Mouse (Mus musculus): ENCODE results near the gene Tenm4. TPM values are rescaled to one million over a fixed set of nuclear protein-coding genes. Genes with fewer than 3 reads are reported as not detected.

Gene Tenm4
- total and polyA plus RNA-seq, 3 experiments: 0.04 to 0.38 TPM; not detected in 1

GRCm38 (mm10) chr7:96262182-96262581 is 91.1 kb downstream of the Tenm4 start:
- Histone ChIP-seq H3K4me3 (ENCODE audit: low read depth, low read length) (no peak overlapping the region), H3K36me3 (replicated peaks) (no peaks in the 10 kb centered on the region), H3K27me3 (ENCODE audit: insufficient read depth, low read length) (no peaks in the 10 kb centered on the region), H3K9me3 (replicated peaks) (peaks cover 38% of the 10 kb centered on the region), H3K4me1 (ENCODE audit: insufficient read depth, low read depth, low read length) (no peaks in the 10 kb centered on the region)
- TF ChIP-seq POLR2AphosphoS5 (IDR thresholded peaks at IDR 0.05; ENCODE audit: insufficient replicate concordance, low read depth, low read length): no peak
- no peak for TF ChIP-seq CTCF (IDR thresholded peaks at IDR 0.05; ENCODE audit: low read depth, low read length)
- no peak for TF ChIP-seq TAL1 (conservative IDR thresholded peaks at IDR 0.05; ENCODE audit: low read depth, low read length)
- no peak for TF ChIP-seq GATA1 (IDR thresholded peaks at IDR 0.05; ENCODE audit: borderline replicate concordance, low read length)
- no peak for TF ChIP-seq GATA2 (IDR thresholded peaks at IDR 0.05; ENCODE audit: borderline replicate concordance, low read depth, low read length)
- ATAC-seq (ENCODE audit: extremely low read depth, insufficient number of reproducible peaks, low FRiP score, poor library complexity, severe bottlenecking) (no peak), DNase-seq (ENCODE audit: low spot score) (no peak)

DNA sequence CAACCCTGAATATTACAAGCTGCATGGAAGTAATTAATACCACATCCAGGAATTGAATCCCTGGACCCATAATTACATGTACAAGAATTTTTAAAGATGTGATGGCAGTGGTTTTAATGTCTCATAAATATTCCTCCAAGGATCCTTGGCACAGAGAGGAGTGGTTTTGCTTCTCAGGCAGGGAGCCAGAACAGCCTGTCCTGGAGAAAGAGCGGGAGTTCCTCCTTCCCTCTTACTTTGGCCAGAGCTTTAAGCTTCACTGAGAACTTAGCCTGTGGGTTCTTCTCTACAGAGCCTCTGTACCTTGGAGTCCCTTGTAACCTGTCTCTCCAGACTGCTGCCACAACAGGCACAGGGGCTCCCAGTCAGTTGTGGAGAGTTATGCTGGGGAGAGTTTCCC is 94.9 kb downstream of the Tenm4 start:
- no peaks in the 10 kb centered on the region for H3K27me3 ChIP-seq (ENCODE audit: insufficient read depth, low read length)
- H3K9me3 ChIP-seq (replicated peaks): peaks cover 49% of the 10 kb centered on the region
- no peak for DNase-seq (ENCODE audit: low spot score)
- TF ChIP-seq TAL1 (conservative IDR thresholded peaks at IDR 0.05; ENCODE audit: low read depth, low read length): no peak
- no peak for TF ChIP-seq GATA2 (IDR thresholded peaks at IDR 0.05; ENCODE audit: borderline replicate concordance, low read depth, low read length)
- no peak for TF ChIP-seq CTCF (IDR thresholded peaks at IDR 0.05; ENCODE audit: low read depth, low read length)
- TF ChIP-seq POLR2AphosphoS5 (IDR thresholded peaks at IDR 0.05; ENCODE audit: insufficient replicate concordance, low read depth, low read length): no peak
- no peak for TF ChIP-seq GATA1 (IDR thresholded peaks at IDR 0.05; ENCODE audit: borderline replicate concordance, low read length)
- no peaks in the 10 kb centered on the region for H3K36me3 ChIP-seq (replicated peaks)
- no peaks in the 10 kb centered on the region for H3K4me1 ChIP-seq (ENCODE audit: insufficient read depth, low read depth, low read length)
- ATAC-seq (ENCODE audit: extremely low read depth, insufficient number of reproducible peaks, low FRiP score, poor library complexity, severe bottlenecking): no peak
- no peak overlapping the region for H3K4me3 ChIP-seq (ENCODE audit: low read depth, low read length)

DNA sequence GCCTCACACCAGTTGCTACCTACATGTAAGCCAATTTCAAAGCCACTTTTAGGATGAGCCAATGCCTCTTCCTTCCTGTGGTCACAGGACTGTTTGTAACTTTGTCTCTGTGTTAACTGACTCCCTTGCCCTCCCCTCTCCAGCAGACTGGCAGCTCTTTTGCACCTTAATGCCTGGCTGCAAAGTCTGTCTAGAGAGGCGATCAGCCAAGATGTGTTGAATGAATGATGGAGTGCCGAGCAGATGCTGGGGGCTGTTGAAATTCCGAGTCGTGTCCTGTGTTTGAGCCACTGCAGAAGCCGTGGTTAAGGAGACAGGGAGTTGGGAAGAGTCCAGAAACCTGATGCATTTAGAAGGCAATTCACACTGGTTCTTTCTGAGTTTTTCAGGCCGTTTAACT is 96.2 kb downstream of the Tenm4 start:
- no peak overlapping the region for H3K4me3 ChIP-seq (ENCODE audit: low read depth, low read length)
- H3K27me3 ChIP-seq (ENCODE audit: insufficient read depth, low read length): no peaks in the 10 kb centered on the region
- no peaks in the 10 kb centered on the region for H3K4me1 ChIP-seq (ENCODE audit: insufficient read depth, low read depth, low read length)
- H3K9me3 ChIP-seq (replicated peaks): peaks cover 51% of the 10 kb centered on the region
- ATAC-seq (ENCODE audit: extremely low read depth, insufficient number of reproducible peaks, low FRiP score, poor library complexity, severe bottlenecking) (no peak), DNase-seq (ENCODE audit: low spot score) (no peak)
- H3K36me3 ChIP-seq (replicated peaks): no peaks in the 10 kb centered on the region
- TF ChIP-seq GATA2 (IDR thresholded peaks at IDR 0.05; ENCODE audit: borderline replicate concordance, low read depth, low read length): no peak

DNA sequence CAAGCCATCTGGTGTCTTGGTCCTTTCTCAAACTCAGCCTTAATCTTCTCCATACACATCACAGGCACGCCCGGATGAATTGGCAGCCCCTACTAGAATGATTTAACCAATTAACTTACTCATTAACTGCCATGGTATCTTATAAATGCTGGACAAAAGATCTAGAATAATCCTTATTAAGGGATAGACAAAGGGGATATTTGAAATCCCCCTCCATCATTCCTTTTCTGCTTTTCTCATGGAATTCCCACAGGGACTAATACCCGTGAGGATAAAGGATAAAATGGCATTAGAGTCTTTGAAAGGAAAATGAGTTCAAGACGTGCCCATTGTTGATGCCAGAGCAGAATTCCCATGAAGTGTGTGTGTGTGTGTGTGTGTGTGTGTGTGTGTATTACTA is 99.6 kb downstream of the Tenm4 start:
- ATAC-seq (ENCODE audit: extremely low read depth, insufficient number of reproducible peaks, low FRiP score, poor library complexity, severe bottlenecking): no peak
- no peak for DNase-seq (ENCODE audit: low spot score)
- Histone ChIP-seq H3K4me1 (ENCODE audit: insufficient read depth, low read depth, low read length) (no peaks in the 10 kb centered on the region), H3K4me3 (ENCODE audit: low read depth, low read length) (no peak overlapping the region), H3K9me3 (replicated peaks) (peaks cover 53% of the 10 kb centered on the region), H3K36me3 (replicated peaks) (no peaks in the 10 kb centered on the region), H3K27me3 (ENCODE audit: insufficient read depth, low read length) (no peaks in the 10 kb centered on the region)
- no peak for TF ChIP-seq GATA2 (IDR thresholded peaks at IDR 0.05; ENCODE audit: borderline replicate concordance, low read depth, low read length)
- no peak for TF ChIP-seq CTCF (IDR thresholded peaks at IDR 0.05; ENCODE audit: low read depth, low read length)
- TF ChIP-seq POLR2AphosphoS5 (IDR thresholded peaks at IDR 0.05; ENCODE audit: insufficient replicate concordance, low read depth, low read length): no peak
- TF ChIP-seq TAL1 (conservative IDR thresholded peaks at IDR 0.05; ENCODE audit: low read depth, low read length): no peak
- TF ChIP-seq GATA1 (IDR thresholded peaks at IDR 0.05; ENCODE audit: borderline replicate concordance, low read length): no peak

DNA sequence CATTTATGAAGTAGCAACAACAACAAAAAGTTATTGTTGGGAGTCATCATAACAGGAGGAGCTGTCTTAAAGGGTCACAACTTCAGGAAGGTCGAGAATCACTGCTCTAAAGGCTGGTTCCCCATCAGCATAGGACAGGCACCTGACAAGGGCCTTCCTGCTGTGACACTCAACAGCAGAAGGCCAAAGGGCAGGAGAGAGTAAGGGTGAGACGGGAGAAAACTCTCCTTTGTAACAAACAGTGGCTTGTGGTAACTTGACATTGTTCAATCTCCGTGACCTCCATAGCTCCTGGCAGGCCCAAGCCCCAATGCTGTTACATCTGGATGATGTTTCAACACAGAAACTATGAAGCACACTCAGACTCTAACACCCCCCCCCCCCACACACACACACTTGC is 101.0 kb downstream of the Tenm4 start:
- no peak overlapping the region for H3K4me3 ChIP-seq (ENCODE audit: low read depth, low read length)
- ATAC-seq (ENCODE audit: extremely low read depth, insufficient number of reproducible peaks, low FRiP score, poor library complexity, severe bottlenecking) (no peak), DNase-seq (ENCODE audit: low spot score) (no peak)
- H3K36me3 ChIP-seq (replicated peaks): no peaks in the 10 kb centered on the region
- no peaks in the 10 kb centered on the region for H3K4me1 ChIP-seq (ENCODE audit: insufficient read depth, low read depth, low read length)
- TF ChIP-seq GATA2 (IDR thresholded peaks at IDR 0.05; ENCODE audit: borderline replicate concordance, low read depth, low read length) (no peak), GATA1 (IDR thresholded peaks at IDR 0.05; ENCODE audit: borderline replicate concordance, low read length) (no peak), POLR2AphosphoS5 (IDR thresholded peaks at IDR 0.05; ENCODE audit: insufficient replicate concordance, low read depth, low read length) (no peak), TAL1 (conservative IDR thresholded peaks at IDR 0.05; ENCODE audit: low read depth, low read length) (no peak), CTCF (IDR thresholded peaks at IDR 0.05; ENCODE audit: low read depth, low read length) (no peak)
- H3K27me3 ChIP-seq (ENCODE audit: insufficient read depth, low read length): no peaks in the 10 kb centered on the region
- peaks cover 50% of the 10 kb centered on the region for H3K9me3 ChIP-seq (replicated peaks)

DNA sequence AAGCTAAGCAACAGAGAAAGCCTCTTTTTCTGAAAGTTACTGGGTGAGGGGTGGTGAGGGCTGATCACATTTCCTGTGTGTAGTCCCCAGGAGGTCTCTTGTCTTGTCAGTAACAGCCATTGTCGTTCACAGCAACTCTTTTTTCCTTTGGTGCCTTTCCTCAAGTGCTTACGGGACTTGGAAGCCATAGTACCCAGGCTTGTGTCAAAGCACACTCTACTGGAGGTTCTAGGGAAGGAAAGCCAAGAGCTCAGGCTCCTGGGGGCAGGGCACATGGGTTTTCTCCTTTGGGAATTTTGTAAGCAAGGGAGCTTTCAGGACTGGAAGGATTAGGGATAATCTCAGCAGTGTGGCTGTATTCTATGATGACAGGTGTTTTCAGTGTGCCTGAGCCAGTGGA is 103.4 kb downstream of the Tenm4 start:
- no peak for DNase-seq (ENCODE audit: low spot score)
- ATAC-seq (ENCODE audit: extremely low read depth, insufficient number of reproducible peaks, low FRiP score, poor library complexity, severe bottlenecking): no peak
- TF ChIP-seq CTCF (IDR thresholded peaks at IDR 0.05; ENCODE audit: low read depth, low read length): no peak
- no peak for TF ChIP-seq GATA2 (IDR thresholded peaks at IDR 0.05; ENCODE audit: borderline replicate concordance, low read depth, low read length)
- TF ChIP-seq TAL1 (conservative IDR thresholded peaks at IDR 0.05; ENCODE audit: low read depth, low read length): no peak
- TF ChIP-seq POLR2AphosphoS5 (IDR thresholded peaks at IDR 0.05; ENCODE audit: insufficient replicate concordance, low read depth, low read length): no peak
- TF ChIP-seq GATA1 (IDR thresholded peaks at IDR 0.05; ENCODE audit: borderline replicate concordance, low read length): no peak
- Histone ChIP-seq H3K4me1 (ENCODE audit: insufficient read depth, low read depth, low read length) (no peaks in the 10 kb centered on the region), H3K4me3 (ENCODE audit: low read depth, low read length) (no peak overlapping the region), H3K36me3 (replicated peaks) (no peaks in the 10 kb centered on the region), H3K9me3 (replicated peaks) (peaks cover 46% of the 10 kb centered on the region), H3K27me3 (ENCODE audit: insufficient read depth, low read length) (no peaks in the 10 kb centered on the region)

- Histone ChIP-seq H3K4me3 (ENCODE audit: low read depth, low read length) (no peak overlapping the region), H3K36me3 (replicated peaks) (no peaks in the 10 kb centered on the region), H3K27me3 (ENCODE audit: insufficient read depth, low read length) (no peaks in the 10 kb centered on the region), H3K4me1 (ENCODE audit: insufficient read depth, low read depth, low read length) (no peaks in the 10 kb centered on the region), H3K9me3 (replicated peaks) (peaks cover 47% of the 10 kb centered on the region)
- DNase-seq (ENCODE audit: low spot score): no peak
- no peak for ATAC-seq (ENCODE audit: extremely low read depth, insufficient number of reproducible peaks, low FRiP score, poor library complexity, severe bottlenecking)
- no peak for TF ChIP-seq POLR2AphosphoS5 (IDR thresholded peaks at IDR 0.05; ENCODE audit: insufficient replicate concordance, low read depth, low read length)
- no peak for TF ChIP-seq CTCF (IDR thresholded peaks at IDR 0.05; ENCODE audit: low read depth, low read length)
- TF ChIP-seq TAL1 (conservative IDR thresholded peaks at IDR 0.05; ENCODE audit: low read depth, low read length): no peak
- TF ChIP-seq GATA2 (IDR thresholded peaks at IDR 0.05; ENCODE audit: borderline replicate concordance, low read depth, low read length): no peak
- no peak for TF ChIP-seq GATA1 (IDR thresholded peaks at IDR 0.05; ENCODE audit: borderline replicate concordance, low read length)
Observed at GRCm38 (mm10) chr7:96277550-96277949, 106.5 kb downstream of the Tenm4 start.

Measured in G1E (cell line).